ENCODE assay signal across 21 mouse cellular contexts in genomic region chrX:105766013-105766412, GRCm38 (mm10). TPM values are rescaled to one million over a fixed set of nuclear protein-coding genes. Genes with fewer than 3 reads are reported as not detected.
DNase-seq lines count a peak whose midpoint lies in the region; ATAC-seq and TF ChIP-seq lines count a peak whose summit lies in the region.
"Had no signal": no experiment of that assay in that cellular context is flagged by ENCODE, and none has a peak within 500 bp of the region (broad histone marks: within the 10 kb centered on the region; RNA-seq: fewer than 3 reads in every experiment).

No protein-coding gene starts in this region.

- no peak overlapping the region for H3K9ac ChIP-seq in forebrain, embryonic 14.5 days (ENCODE audit: low read length)
- H3K9ac ChIP-seq in forebrain, embryonic 13.5 days = no peak overlapping the region
- H3K9ac ChIP-seq in lung, embryonic 15.5 days = no peak overlapping the region
- no peak overlapping the region for H3K9ac ChIP-seq in embryonic facial prominence, embryonic 11.5 days (replicated peaks; ENCODE audit: low read length)
- H3K9ac ChIP-seq: forebrain, postnatal 0 days; hindbrain, embryonic 13.5 days; intestine, embryonic 15.5 days; liver, embryonic 15.5 days had no signal

- TF ChIP-seq POLR2A in olfactory bulb, adult 2 months (IDR thresholded peaks at IDR 0.05; ENCODE audit: insufficient read depth, low read depth, low read length) = no peak

- H3K9me3 ChIP-seq in forebrain, embryonic 14.5 days (replicated peaks; ENCODE audit: control insufficient read depth, low read length) = no peaks in the 10 kb centered on the region
- H3K9me3 ChIP-seq in forebrain, embryonic 13.5 days (replicated peaks) = no peaks in the 10 kb centered on the region; the same call in 1 of the 2 replicates
- H3K9me3 ChIP-seq in lung, embryonic 15.5 days = no peaks in the 10 kb centered on the region
- H3K9me3 ChIP-seq in embryonic facial prominence, embryonic 11.5 days (replicated peaks; ENCODE audit: control insufficient read depth, low read length) = no peaks in the 10 kb centered on the region
- H3K9me3 ChIP-seq: hindbrain, embryonic 13.5 days; intestine, embryonic 15.5 days; liver, embryonic 15.5 days had no signal

- WGBS in forebrain, embryonic 14.5 days = 46% methylated on average over 6 of the region's 6 CpGs
- WGBS in forebrain, embryonic 13.5 days = 18% methylated on average over 6 of the region's 6 CpGs
- WGBS in lung, embryonic 15.5 days = 32% methylated on average over 6 of the region's 6 CpGs
- WGBS in embryonic facial prominence, embryonic 11.5 days = 32% methylated on average over 6 of the region's 6 CpGs
- WGBS in olfactory bulb, adult 2 months = 43% methylated on average over 6 of the region's 6 CpGs

- H3K4me3 ChIP-seq in forebrain, embryonic 14.5 days (ENCODE audit: low read depth, low read length) = no peak overlapping the region
- H3K4me3 ChIP-seq in forebrain, embryonic 13.5 days = no peak overlapping the region
- H3K4me3 ChIP-seq in lung, embryonic 15.5 days = no peak overlapping the region
- H3K4me3 ChIP-seq in embryonic facial prominence, embryonic 11.5 days (ENCODE audit: low read depth, low read length) = no peak overlapping the region
- H3K4me3 ChIP-seq in olfactory bulb, adult 2 months (ENCODE audit: insufficient read depth, low read depth, low read length) = peak overlapping the region; percentile 10; the same call in 1 of the 2 replicates
- H3K4me3 ChIP-seq: erythroblast, embryonic 14.5 days; hindbrain, embryonic 13.5 days; intestine, embryonic 15.5 days; liver, embryonic 15.5 days; megakaryocyte, embryonic 14.5 days had no signal

- TF ChIP-seq CTCF in olfactory bulb, adult 2 months (IDR thresholded peaks at IDR 0.05; ENCODE audit: insufficient read depth, low read depth, low read length) = no peak

- H3K36me3 ChIP-seq in forebrain, embryonic 14.5 days (ENCODE audit: control insufficient read depth, insufficient read depth, low read length) = no peaks in the 10 kb centered on the region
- no peaks in the 10 kb centered on the region for H3K36me3 ChIP-seq in forebrain, embryonic 13.5 days (ENCODE audit: poor library complexity, severe bottlenecking)
- H3K36me3 ChIP-seq in lung, embryonic 15.5 days = no peaks in the 10 kb centered on the region
- no peaks in the 10 kb centered on the region for H3K36me3 ChIP-seq in embryonic facial prominence, embryonic 11.5 days (replicated peaks; ENCODE audit: control insufficient read depth, insufficient read depth, low read depth, low read length)
- H3K36me3 ChIP-seq: hindbrain, embryonic 13.5 days; intestine, embryonic 15.5 days; liver, embryonic 15.5 days had no signal

- H3K27ac ChIP-seq in forebrain, embryonic 14.5 days (ENCODE audit: low read depth, low read length) = no peak overlapping the region
- no peak overlapping the region for H3K27ac ChIP-seq in forebrain, embryonic 13.5 days
- H3K27ac ChIP-seq in lung, embryonic 15.5 days = no peak overlapping the region
- no peak overlapping the region for H3K27ac ChIP-seq in embryonic facial prominence, embryonic 11.5 days (replicated peaks; ENCODE audit: low read depth, low read length)
- no peak overlapping the region for H3K27ac ChIP-seq in olfactory bulb, adult 2 months (ENCODE audit: insufficient read depth, low read depth, low read length)
- H3K27ac ChIP-seq: hindbrain, embryonic 13.5 days; intestine, embryonic 15.5 days; kidney, postnatal 0 days; liver, embryonic 15.5 days had no signal

- DNase-seq in forebrain, embryonic 14.5 days (ENCODE audit: low spot score) = peak; percentile 3
- DNase-seq in lung, postnatal 25 days (ENCODE audit: low spot score) = no peak
- DNase-seq in embryonic facial prominence, embryonic 11.5 days (ENCODE audit: low spot score) = peak; percentile 2
- DNase-seq in frontal cortex, postnatal 36 days (ENCODE audit: low spot score in 2 of 2) = no peak
- DNase-seq: adrenal gland, postnatal 10 days; cerebellum, adult 18-20 months; layer of hippocampus, postnatal 36 days; right cerebral cortex, postnatal 4 days had no signal

- no peaks in the 10 kb centered on the region for H3K4me1 ChIP-seq in forebrain, embryonic 14.5 days (ENCODE audit: control insufficient read depth, insufficient read depth, low read length)
- H3K4me1 ChIP-seq in forebrain, embryonic 13.5 days = peaks cover 13% of the 10 kb centered on the region
- peaks cover 9% of the 10 kb centered on the region; the same call in 1 of the 2 replicates for H3K4me1 ChIP-seq in lung, embryonic 15.5 days
- H3K4me1 ChIP-seq in embryonic facial prominence, embryonic 11.5 days (ENCODE audit: control insufficient read depth, insufficient read depth, low read length) = no peaks in the 10 kb centered on the region; the same call in 1 of the 2 replicates
- H3K4me1 ChIP-seq in olfactory bulb, adult 2 months (ENCODE audit: control insufficient read depth, insufficient read depth, low read length) = peaks cover 6% of the 10 kb centered on the region; the same call in 1 of the 2 replicates
- H3K4me1 ChIP-seq: liver, embryonic 15.5 days had no signal

- no peak overlapping the region for H3K4me2 ChIP-seq in forebrain, embryonic 14.5 days (ENCODE audit: low read length)
- H3K4me2 ChIP-seq in forebrain, embryonic 13.5 days = no peak overlapping the region
- no peak overlapping the region for H3K4me2 ChIP-seq in lung, embryonic 15.5 days
- H3K4me2 ChIP-seq in embryonic facial prominence, embryonic 11.5 days (ENCODE audit: low read depth, low read length) = no peak overlapping the region
- H3K4me2 ChIP-seq: liver, embryonic 15.5 days had no signal

- no peak for ATAC-seq in forebrain, embryonic 14.5 days
- no peak for ATAC-seq in forebrain, embryonic 13.5 days
- peak; percentile 47; the same call in 1 of the 2 replicates for ATAC-seq in lung, embryonic 15.5 days (ENCODE audit: borderline replicate concordance, extremely low read depth, low FRiP score, low TSS enrichment)
- no peak for ATAC-seq in embryonic facial prominence, embryonic 11.5 days (replicated peaks; ENCODE audit: insufficient number of reproducible peaks, low FRiP score, low TSS enrichment, low read depth)
- no peak for ATAC-seq in frontal cortex, adult (ENCODE audit: low TSS enrichment)
- ATAC-seq: forebrain, postnatal 0 days; intestine, embryonic 15.5 days had no signal

- peaks cover 11% of the 10 kb centered on the region; the same call in 1 of the 2 replicates for H3K27me3 ChIP-seq in forebrain, embryonic 14.5 days (replicated peaks; ENCODE audit: control insufficient read depth, insufficient read depth, low read length)
- peaks cover 50% of the 10 kb centered on the region for H3K27me3 ChIP-seq in forebrain, embryonic 13.5 days
- peaks cover 44% of the 10 kb centered on the region for H3K27me3 ChIP-seq in lung, embryonic 15.5 days
- peaks cover 28% of the 10 kb centered on the region for H3K27me3 ChIP-seq in embryonic facial prominence, embryonic 11.5 days (ENCODE audit: control insufficient read depth, insufficient read depth, low read length)
- H3K27me3 ChIP-seq: CH12.LX had no signal

RNA-seq across cellular contexts. Expression of gene Fgf16, which starts 1.9 kb away (rescaled TPM):
- polyA plus RNA-seq in forebrain, embryonic 14.5 days (2014; fragmentation: Nextera tagmentation; extraction: Ambion mirVana) = not detected in 2 replicates
- not detected in 2 replicates for polyA plus RNA-seq in forebrain, embryonic 13.5 days (2015; fragmentation: Nextera tagmentation; extraction: Ambion mirVana)
- 0.09 TPM in 1 of 2 replicates, not detected in the other for polyA plus RNA-seq in lung, embryonic 15.5 days (2015; fragmentation: Nextera tagmentation; extraction: Ambion mirVana)
- 0.13 and 0.29 TPM in 2 replicates for polyA plus RNA-seq in embryonic facial prominence, embryonic 11.5 days (2014; fragmentation: Nextera tagmentation; extraction: Ambion mirVana)
- not detected in 2 replicates for polyA plus RNA-seq in olfactory bulb, adult 2 months (2012; ENCODE audit: insufficient read depth, insufficient read length, low replicate concordance, missing spikeins)
- polyA plus RNA-seq: erythroblast, embryonic 14.5 days; hindbrain, embryonic 13.5 days; liver, embryonic 15.5 days; neural tube, embryonic 11.5 days had no signal

Comparison
In these comparisons a context has a peak if more than half of its experiments do, and no peak if none do; other contexts are left out.
1. DNase-seq: peak in forebrain, embryonic 14.5 days (single experiment) and embryonic facial prominence, embryonic 11.5 days (single experiment); none in lung, postnatal 25 days (single experiment) and frontal cortex, postnatal 36 days (0 of 2).